Mouse (Mus musculus): ENCODE data around the gene C3.

Gene C3

DNA sequence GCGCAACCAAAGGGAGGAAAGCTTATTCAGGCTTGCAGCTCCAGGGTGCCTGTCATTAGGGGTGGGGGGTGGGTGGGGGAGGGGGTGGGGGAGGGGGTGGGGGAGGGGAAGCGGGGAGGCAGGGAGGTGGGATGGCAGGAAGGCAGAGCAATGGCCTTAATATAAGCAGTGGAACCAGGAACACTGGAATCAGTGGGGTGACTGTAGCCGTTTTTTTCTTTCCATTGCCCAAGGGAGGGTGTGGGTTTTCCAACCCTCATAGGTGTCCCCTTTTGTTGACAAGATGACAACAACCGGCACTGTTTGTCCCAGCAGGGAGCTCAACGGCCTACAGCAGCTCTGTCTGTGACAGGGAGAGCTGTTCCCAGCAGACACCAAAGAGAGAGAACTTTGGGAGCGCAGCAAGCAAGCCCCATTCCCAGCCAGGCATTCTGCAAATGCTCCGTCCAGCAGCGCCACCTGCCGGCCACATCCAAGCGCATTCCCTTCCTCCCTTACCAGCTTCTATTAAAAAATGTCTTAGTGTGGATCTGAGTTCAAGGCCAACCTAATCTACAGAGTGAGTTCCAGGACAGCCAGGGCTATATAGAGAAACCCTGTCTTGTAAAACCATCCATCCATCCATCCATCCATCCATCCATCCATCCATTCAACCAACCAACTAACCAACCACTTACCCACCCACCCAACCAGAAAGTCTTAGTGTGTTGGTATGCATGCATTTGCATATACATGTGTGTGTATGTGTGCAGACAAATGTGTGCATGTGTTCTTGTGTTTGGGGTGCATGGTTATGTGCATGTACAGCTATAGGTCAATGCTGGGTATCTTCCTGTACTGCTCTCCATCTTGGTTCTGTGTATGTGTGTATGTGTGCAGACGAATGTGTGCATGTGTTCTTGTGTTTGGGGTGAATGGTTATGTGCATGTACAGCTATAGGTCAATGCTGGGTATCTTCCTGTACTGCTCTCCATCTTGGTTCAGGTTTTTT lies 60.8 kb downstream of the C3 start:
- DNase-seq (ENCODE audit: low spot score): peak; percentile 78

Measured in MN1 (cell line).